Mouse (Mus musculus) regulatory T cell (primary cell): ENCODE measurements around the gene Map4k2.

ENCODE experiments used
- in situ Hi-C: fragments of 300-600 bp; cut with MboI, MseI; formaldehyde crosslinking; loops from one replicate; pipeline ENCODE4 v1.15.1; 2025; ENCODE audit warnings: high pct_unique_total_duplicates

Map4k2 gene

GRCm38 (mm10) chr19:6377327-6378040 lies 36.5 kb downstream of the Map4k2 start:
- in situ Hi-C loops: no loop called here

GRCm38 (mm10) chr19:6380411-6381166 lies 39.7 kb downstream of the Map4k2 start:
- in situ Hi-C loops: no loop called here

- in situ Hi-C loops: no loop called here
These were observed 40.3 kb downstream of the Map4k2 start for GRCm38 (mm10) chr19:6381238-6381637.

GRCm38 (mm10) chr19:6382323-6382924 lies 41.5 kb downstream of the Map4k2 start:
- in situ Hi-C loops: no loop called here

GRCm38 (mm10) chr19:6383470-6383869 lies 42.5 kb downstream of the Map4k2 start:
- in situ Hi-C loops: no loop called here

- in situ Hi-C loops: no loop called here
These were observed 43.2 kb downstream of the Map4k2 start, which contains the start of gene Pygm for GRCm38 (mm10) chr19:6384128-6384527. Pygm (plus strand) TSS chr19:6384399.

GRCm38 (mm10) chr19:6384954-6385353 lies 44.0 kb downstream of the Map4k2 start:
- in situ Hi-C loops: no loop called here

GRCm38 (mm10) chr19:6385419-6385818 lies 44.5 kb downstream of the Map4k2 start:
- in situ Hi-C loops: no loop called here

GRCm38 (mm10) chr19:6385821-6386220 lies 44.9 kb downstream of the Map4k2 start:
- in situ Hi-C loops: no loop called here

- in situ Hi-C loops: no loop called here
These were observed 45.3 kb downstream of the Map4k2 start for GRCm38 (mm10) chr19:6386234-6386633.

- in situ Hi-C loops: no loop called here
These were observed 47.1 kb downstream of the Map4k2 start for GRCm38 (mm10) chr19:6388006-6388405.

- in situ Hi-C loops: no loop called here
These were observed 48.9 kb downstream of the Map4k2 start for GRCm38 (mm10) chr19:6389803-6390202.

GRCm38 (mm10) chr19:6390251-6390650 lies 49.3 kb downstream of the Map4k2 start:
- in situ Hi-C loops: no loop called here

GRCm38 (mm10) chr19:6392743-6393393 lies 51.9 kb downstream of the Map4k2 start:
- in situ Hi-C loops: no loop called here

GRCm38 (mm10) chr19:6393637-6394036 lies 52.7 kb downstream of the Map4k2 start:
- in situ Hi-C loops: no loop called here

- in situ Hi-C loops: no loop called here
These were observed 55.3 kb downstream of the Map4k2 start for GRCm38 (mm10) chr19:6396237-6396636.

GRCm38 (mm10) chr19:6397582-6398249 lies 56.8 kb downstream of the Map4k2 start:
- in situ Hi-C loops: no loop called here

GRCm38 (mm10) chr19:6398447-6399284 lies 57.7 kb downstream of the Map4k2 start:
- in situ Hi-C loops: no loop called here

- in situ Hi-C loops: no loop called here
These were observed 58.6 kb downstream of the Map4k2 start, which contains the start of gene Rasgrp2 for GRCm38 (mm10) chr19:6399285-6400095. Rasgrp2 (plus strand) TSS chr19:6399340.
